Mouse (Mus musculus): ENCODE data around the gene 1700028J19Rik. TPM values are rescaled to one million over a fixed set of nuclear protein-coding genes. Genes with fewer than 3 reads are reported as not detected.
"Not testable (repeated sequence)": the region's sequence is repeated elsewhere in the genome, so short reads cannot be mapped to it uniquely, and the experiment has no call there.

The 1700028J19Rik gene
- polyA plus RNA-seq, 1 experiment from 2014 or later = 2.4 TPM

DNA sequence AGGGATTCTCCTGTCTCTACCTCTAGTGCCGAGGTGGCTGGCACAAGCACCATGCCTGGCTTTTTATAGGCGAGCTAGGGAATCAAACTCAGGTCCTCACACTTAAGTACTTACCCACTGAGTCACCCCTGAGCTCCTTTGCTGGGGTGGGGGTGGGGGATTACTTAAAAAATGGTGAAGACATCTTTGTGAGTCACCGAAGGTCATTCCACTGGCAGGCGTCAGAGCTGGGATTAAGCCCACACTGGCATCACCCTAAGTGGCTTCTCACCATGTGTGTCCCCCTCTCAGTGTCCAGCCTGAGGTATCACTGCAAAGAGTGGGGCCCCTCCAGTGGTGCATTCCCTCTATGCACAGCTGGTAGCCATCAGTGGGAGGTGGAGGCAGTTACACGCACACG, 13.9 kb upstream of the 1700028J19Rik start:
- Histone ChIP-seq H3K27me3 (replicated peaks; ENCODE audit: control insufficient read depth, insufficient read depth, low read length) (no peaks in the 10 kb centered on the region), H3K27ac (ENCODE audit: low read depth, low read length) (no peak overlapping the region), H3K4me1 (ENCODE audit: control insufficient read depth, insufficient read depth, low read length) (no peaks in the 10 kb centered on the region), H3K4me3 (ENCODE audit: low read depth, low read length) (no peak overlapping the region), H3K9me3 (replicated peaks; ENCODE audit: control insufficient read depth, low read length) (no peaks in the 10 kb centered on the region), H3K36me3 (ENCODE audit: control insufficient read depth, insufficient read depth, low read length) (0 out of 2 replicates have a peak, but pooled peaks cover 2% of the 10 kb centered on the region), H3K9ac (ENCODE audit: low read length) (no peak overlapping the region), H3K4me2 (ENCODE audit: low read length) (no peak overlapping the region)
- no peak for DNase-seq (ENCODE audit: low spot score)
- WGBS = 76% methylated on average over 6 of the region's 6 CpGs
- no peak for ATAC-seq

DNA sequence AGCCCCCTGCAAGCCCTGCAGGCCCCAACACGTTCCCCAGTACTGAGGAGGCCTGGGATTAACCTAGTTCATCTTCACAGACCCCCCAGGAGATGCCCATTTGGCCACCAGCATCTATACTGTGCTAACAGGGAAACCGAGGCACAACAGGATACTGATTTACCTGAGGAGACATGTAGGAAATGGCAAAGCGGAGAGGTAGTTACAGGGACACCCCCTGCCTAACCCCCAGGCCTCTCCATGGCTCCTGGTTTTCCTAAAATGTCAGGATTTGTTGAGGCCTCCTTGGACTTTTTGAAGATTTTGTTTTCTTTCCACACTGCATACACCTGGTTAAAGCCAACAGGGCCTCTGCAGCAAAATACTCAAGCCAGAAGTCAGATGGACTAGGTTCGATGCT, 10.8 kb upstream of the 1700028J19Rik start, which contains the start of gene Acp4:
TSS of gene Acp4 (minus strand) at position 101 of the 400 bp plus-strand sequence.
- WGBS = 77% methylated on average over 4 of the region's 4 CpGs
- H3K9me3 ChIP-seq (replicated peaks; ENCODE audit: control insufficient read depth, low read length) = no peaks in the 10 kb centered on the region
- peaks cover 19% of the 10 kb centered on the region for H3K36me3 ChIP-seq (ENCODE audit: control insufficient read depth, insufficient read depth, low read length)
- H3K4me2 ChIP-seq (ENCODE audit: low read length) = no peak within 1 kb of the TSS
- no peak within 1 kb of the TSS for H3K4me3 ChIP-seq (ENCODE audit: low read depth, low read length)
- no peaks in the 10 kb centered on the region for H3K27me3 ChIP-seq (replicated peaks; ENCODE audit: control insufficient read depth, insufficient read depth, low read length)
- no peaks in the 10 kb centered on the region for H3K4me1 ChIP-seq (ENCODE audit: control insufficient read depth, insufficient read depth, low read length)
- DNase-seq (ENCODE audit: low spot score) = no peak
- H3K9ac ChIP-seq (ENCODE audit: low read length) = no peak within 1 kb of the TSS
- ATAC-seq = no peak
- no peak within 1 kb of the TSS for H3K27ac ChIP-seq (ENCODE audit: low read depth, low read length)

DNA sequence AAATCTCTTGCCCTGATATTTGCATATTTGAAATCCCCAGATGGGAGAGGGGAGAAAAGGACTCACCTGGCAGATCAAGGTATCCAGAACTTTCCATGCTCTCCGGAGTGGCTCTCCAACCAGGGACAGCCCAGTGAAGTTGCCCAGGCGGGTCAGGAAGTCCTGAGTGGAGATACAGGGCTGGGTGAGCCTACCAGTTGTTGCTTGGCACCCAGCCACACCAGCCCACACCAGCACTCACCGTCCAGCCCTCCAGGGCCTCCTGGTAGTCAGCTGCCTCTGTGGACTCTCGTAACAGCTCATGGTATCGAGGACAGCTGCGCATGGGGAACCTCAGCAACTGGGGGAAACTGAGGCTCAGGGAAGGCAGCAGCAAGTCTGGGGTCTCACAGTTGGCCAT, 8.4 kb upstream of the 1700028J19Rik start:
- H3K27ac ChIP-seq (ENCODE audit: low read depth, low read length) = no peak overlapping the region
- H3K9ac ChIP-seq (ENCODE audit: low read length) = no peak overlapping the region
- 77% methylated on average over 6 of the region's 6 CpGs for WGBS
- DNase-seq (ENCODE audit: low spot score) = no peak
- H3K27me3 ChIP-seq (replicated peaks; ENCODE audit: control insufficient read depth, insufficient read depth, low read length) = no peaks in the 10 kb centered on the region
- H3K4me1 ChIP-seq (ENCODE audit: control insufficient read depth, insufficient read depth, low read length) = no peaks in the 10 kb centered on the region
- H3K36me3 ChIP-seq (ENCODE audit: control insufficient read depth, insufficient read depth, low read length) = peaks cover 40% of the 10 kb centered on the region
- no peak for ATAC-seq
- H3K4me3 ChIP-seq (ENCODE audit: low read depth, low read length) = no peak overlapping the region
- H3K4me2 ChIP-seq (ENCODE audit: low read length) = no peak overlapping the region
- no peaks in the 10 kb centered on the region for H3K9me3 ChIP-seq (replicated peaks; ENCODE audit: control insufficient read depth, low read length)

DNA sequence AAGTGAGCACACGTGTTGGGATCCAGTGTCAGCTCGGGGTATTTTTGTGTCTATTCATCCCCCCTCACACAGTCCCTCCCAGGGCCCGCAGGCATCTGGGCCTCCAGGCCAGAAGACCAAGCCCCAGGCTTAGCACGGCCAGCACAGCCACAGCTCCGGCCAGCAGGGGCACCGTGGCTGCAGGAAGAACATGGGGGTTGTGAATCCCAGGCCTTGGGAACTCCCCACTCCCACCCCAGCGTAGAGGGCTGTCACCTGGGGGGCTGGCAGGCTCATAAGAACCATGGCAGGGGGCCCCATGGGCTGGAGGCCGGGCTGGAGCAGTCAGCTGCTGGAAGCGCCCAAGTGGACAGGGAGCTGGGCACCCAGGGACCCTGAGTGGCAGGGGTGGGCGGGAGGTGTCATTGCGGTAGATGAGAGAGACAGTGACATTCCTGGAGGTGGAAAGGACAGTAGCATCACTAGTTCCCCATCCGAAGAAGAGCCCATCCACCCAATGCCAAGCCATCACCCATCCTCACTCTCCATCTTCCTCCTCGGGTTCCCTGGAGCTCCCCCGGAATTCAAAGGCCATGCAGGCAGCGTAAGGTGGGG, 6.6 kb upstream of the 1700028J19Rik start:
- Histone ChIP-seq H3K27me3 (replicated peaks; ENCODE audit: control insufficient read depth, insufficient read depth, low read length) (no peaks in the 10 kb centered on the region), H3K9me3 (replicated peaks; ENCODE audit: control insufficient read depth, low read length) (no peaks in the 10 kb centered on the region), H3K4me1 (ENCODE audit: control insufficient read depth, insufficient read depth, low read length) (peaks cover under 1% of the 10 kb centered on the region; the same call in 1 of the 2 replicates), H3K27ac (ENCODE audit: low read depth, low read length) (no peak overlapping the region), H3K9ac (ENCODE audit: low read length) (0 out of 2 replicates have a peak overlapping the region, but pooled peaks have one; percentile 8), H3K36me3 (ENCODE audit: control insufficient read depth, insufficient read depth, low read length) (peaks cover 58% of the 10 kb centered on the region), H3K4me3 (ENCODE audit: low read depth, low read length) (no peak overlapping the region), H3K4me2 (ENCODE audit: low read length) (no peak overlapping the region)
- no peak for DNase-seq (ENCODE audit: low spot score)
- ATAC-seq = no peak
- 63% methylated on average over 15 of the region's 15 CpGs for WGBS

DNA sequence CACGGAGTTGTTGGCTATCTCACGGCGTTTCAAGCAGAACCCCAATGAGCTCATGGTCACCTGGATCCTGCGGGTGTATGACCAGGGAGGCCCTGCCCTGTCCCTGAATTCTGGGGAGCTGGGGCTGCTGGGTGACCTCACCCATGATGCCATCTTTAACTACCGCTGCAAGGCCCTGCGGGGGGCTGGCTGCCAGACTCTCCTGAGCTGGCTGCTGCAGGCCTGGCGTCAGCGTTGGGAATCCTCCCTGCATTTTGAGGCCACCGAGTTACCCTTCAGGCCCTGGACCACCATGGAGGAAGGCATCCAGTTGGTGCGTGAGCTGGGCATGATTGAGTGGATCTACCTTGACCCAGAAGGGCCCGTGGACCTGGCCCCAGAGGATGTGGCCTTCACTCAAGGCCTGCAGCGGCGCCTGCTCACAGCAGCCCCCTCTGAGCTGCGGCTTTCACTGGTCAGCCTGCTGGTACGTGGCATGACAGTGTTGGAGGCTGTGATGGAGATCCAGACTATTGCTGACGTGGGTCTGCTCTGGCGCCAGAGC, 4.3 kb upstream of the 1700028J19Rik start:
- peaks cover 60% of the 10 kb centered on the region for H3K36me3 ChIP-seq (ENCODE audit: control insufficient read depth, insufficient read depth, low read length)

DNA sequence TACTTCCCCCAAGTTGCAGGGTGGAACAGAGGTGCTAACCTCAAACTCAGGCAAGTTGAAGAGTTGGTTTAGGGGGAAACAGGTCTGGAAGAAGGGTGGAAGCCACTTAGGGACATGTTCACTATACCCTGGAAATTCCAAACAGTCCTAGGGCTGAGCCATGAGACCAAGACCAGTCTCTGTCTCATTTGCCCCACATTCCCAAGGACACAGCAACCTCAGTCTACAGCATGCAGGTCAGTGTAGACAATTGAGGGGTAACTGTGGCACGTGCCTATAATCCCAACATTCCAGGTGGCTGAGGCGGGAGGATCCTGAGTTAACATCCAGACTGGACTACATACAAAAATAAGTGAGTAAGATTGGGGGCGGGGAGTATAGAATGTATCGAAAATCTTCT, 2.8 kb upstream of the 1700028J19Rik start:
- no peak for ATAC-seq
- DNase-seq (ENCODE audit: low spot score) = no peak
- WGBS = 94% methylated on average over 4 of the region's 4 CpGs
- H3K9me3 ChIP-seq (replicated peaks; ENCODE audit: control insufficient read depth, low read length) = no peaks in the 10 kb centered on the region
- H3K4me3 ChIP-seq (ENCODE audit: low read depth, low read length) = no peak overlapping the region
- H3K36me3 ChIP-seq (ENCODE audit: control insufficient read depth, insufficient read depth, low read length) = peaks cover 60% of the 10 kb centered on the region
- H3K27ac ChIP-seq (ENCODE audit: low read depth, low read length) = no peak overlapping the region
- peaks cover 10% of the 10 kb centered on the region for H3K4me1 ChIP-seq (ENCODE audit: control insufficient read depth, insufficient read depth, low read length)
- H3K4me2 ChIP-seq (ENCODE audit: low read length) = no peak overlapping the region
- H3K27me3 ChIP-seq (replicated peaks; ENCODE audit: control insufficient read depth, insufficient read depth, low read length) = no peaks in the 10 kb centered on the region
- H3K9ac ChIP-seq (ENCODE audit: low read length) = no peak overlapping the region

More for the DNA sequence above, 4.3 kb upstream of the 1700028J19Rik start:
- not testable (repeated sequence) for H3K27me3 ChIP-seq (replicated peaks; ENCODE audit: control insufficient read depth, insufficient read depth, low read length); DNase-seq (ENCODE audit: low spot score); H3K27ac ChIP-seq (ENCODE audit: low read depth, low read length); H3K9ac ChIP-seq (ENCODE audit: low read length); H3K9me3 ChIP-seq (replicated peaks; ENCODE audit: control insufficient read depth, low read length); H3K4me3 ChIP-seq (ENCODE audit: low read depth, low read length); ATAC-seq; H3K4me2 ChIP-seq (ENCODE audit: low read length); H3K4me1 ChIP-seq (ENCODE audit: control insufficient read depth, insufficient read depth, low read length)
- 90% methylated on average over 17 of the region's 17 CpGs for WGBS

DNA sequence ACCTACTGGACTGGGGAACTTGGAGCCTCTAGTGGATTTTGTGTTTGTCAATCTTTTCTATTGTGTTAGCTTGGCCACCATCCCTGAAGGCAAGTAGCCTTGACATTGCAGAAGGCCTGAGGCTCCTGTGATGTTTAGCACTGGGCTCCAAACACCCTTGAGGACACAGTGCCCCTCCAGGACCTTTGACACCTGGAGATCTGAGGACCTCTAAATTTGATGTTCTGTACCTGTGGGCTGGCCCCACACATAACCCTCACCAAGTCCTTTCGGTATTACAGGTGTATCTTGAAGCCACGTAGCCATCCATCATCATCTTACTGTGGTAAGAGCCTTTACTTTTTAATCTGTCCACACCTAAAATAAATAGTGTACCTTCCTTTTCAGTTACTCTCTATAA, 1.5 kb upstream of the 1700028J19Rik start:
- Histone ChIP-seq H3K9ac (ENCODE audit: low read length) (peak overlapping the region; percentile 96; the same call in 1 of the 2 replicates), H3K4me2 (ENCODE audit: low read length) (peak overlapping the region; percentile 84), H3K27ac (ENCODE audit: low read depth, low read length) (no peak overlapping the region), H3K9me3 (replicated peaks; ENCODE audit: control insufficient read depth, low read length) (no peaks in the 10 kb centered on the region), H3K36me3 (ENCODE audit: control insufficient read depth, insufficient read depth, low read length) (peaks cover 51% of the 10 kb centered on the region), H3K4me3 (ENCODE audit: low read depth, low read length) (peak overlapping the region; percentile 85), H3K4me1 (ENCODE audit: control insufficient read depth, insufficient read depth, low read length) (peaks cover 10% of the 10 kb centered on the region), H3K27me3 (replicated peaks; ENCODE audit: control insufficient read depth, insufficient read depth, low read length) (no peaks in the 10 kb centered on the region)
- ATAC-seq = no peak
- WGBS = 91% methylated on average over 2 of the region's 2 CpGs
- DNase-seq (ENCODE audit: low spot score) = no peak

DNA sequence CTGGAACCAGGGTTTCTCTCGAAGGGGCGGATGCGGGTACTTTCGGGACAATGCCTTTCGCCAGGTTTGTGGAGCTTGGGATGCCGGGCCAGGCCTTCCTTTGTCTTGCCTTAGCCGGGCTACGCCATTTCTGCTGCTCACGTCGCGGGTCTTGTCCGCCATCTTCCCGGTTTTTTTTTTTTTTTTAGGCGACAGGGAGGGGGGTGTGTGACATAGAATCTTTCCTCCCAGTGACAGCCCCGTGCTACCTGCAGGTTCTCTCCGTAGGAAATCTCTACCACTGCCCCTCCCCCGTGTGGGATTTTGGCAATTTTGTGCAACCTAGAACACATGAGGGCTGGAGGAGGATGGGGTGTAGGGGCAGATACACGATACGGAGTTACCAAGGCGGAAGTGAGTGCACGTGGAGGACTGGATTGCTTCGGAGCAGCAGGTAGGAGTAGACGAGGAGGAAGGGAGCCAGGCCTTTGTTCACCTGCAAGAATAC, 532 bp upstream of the 1700028J19Rik start:
- peak overlapping the region; percentile 96 for H3K9ac ChIP-seq (ENCODE audit: low read length)
- no peaks in the 10 kb centered on the region for H3K27me3 ChIP-seq (replicated peaks; ENCODE audit: control insufficient read depth, insufficient read depth, low read length)
- H3K4me2 ChIP-seq (ENCODE audit: low read length) = peak overlapping the region; percentile 84
- peak; percentile 77 for DNase-seq (ENCODE audit: low spot score)
- H3K36me3 ChIP-seq (ENCODE audit: control insufficient read depth, insufficient read depth, low read length) = peaks cover 41% of the 10 kb centered on the region
- H3K9me3 ChIP-seq (replicated peaks; ENCODE audit: control insufficient read depth, low read length) = no peaks in the 10 kb centered on the region
- ATAC-seq = peak; percentile 50
- WGBS = under 1% methylated on average over 23 of the region's 23 CpGs
- peak overlapping the region; percentile 91 for H3K27ac ChIP-seq (ENCODE audit: low read depth, low read length)
- H3K4me1 ChIP-seq (ENCODE audit: control insufficient read depth, insufficient read depth, low read length) = peaks cover 10% of the 10 kb centered on the region
- H3K4me3 ChIP-seq (ENCODE audit: low read depth, low read length) = peak overlapping the region; percentile 85

DNA sequence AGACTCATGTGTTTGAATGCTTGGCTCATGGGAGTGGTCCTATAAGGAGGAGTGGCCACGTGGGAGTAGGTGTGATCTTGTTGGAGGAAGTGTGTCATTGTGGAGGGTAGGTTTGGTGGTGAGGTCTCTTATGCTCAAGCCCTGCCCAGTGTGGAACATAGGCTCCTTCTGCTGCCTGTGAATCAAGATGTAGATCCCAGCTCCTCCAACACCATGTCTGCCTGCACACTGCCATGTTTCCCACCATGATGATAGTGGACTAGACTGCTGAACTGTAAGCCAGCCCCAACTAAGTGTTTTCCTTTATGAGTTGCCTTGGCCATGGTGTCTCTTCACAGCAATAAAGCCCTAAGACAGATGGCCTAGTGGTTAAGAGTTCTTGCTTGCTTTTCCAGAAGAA, 2.4 kb downstream of the 1700028J19Rik start:
- Histone ChIP-seq H3K27me3 (replicated peaks; ENCODE audit: control insufficient read depth, insufficient read depth, low read length) (no peaks in the 10 kb centered on the region), H3K4me2 (ENCODE audit: low read length) (no peak overlapping the region), H3K4me3 (ENCODE audit: low read depth, low read length) (no peak overlapping the region), H3K9ac (ENCODE audit: low read length) (no peak overlapping the region), H3K27ac (ENCODE audit: low read depth, low read length) (no peak overlapping the region), H3K9me3 (replicated peaks; ENCODE audit: control insufficient read depth, low read length) (no peaks in the 10 kb centered on the region), H3K4me1 (ENCODE audit: control insufficient read depth, insufficient read depth, low read length) (peaks cover 10% of the 10 kb centered on the region), H3K36me3 (ENCODE audit: control insufficient read depth, insufficient read depth, low read length) (peaks cover 14% of the 10 kb centered on the region)
- ATAC-seq (no peak), DNase-seq (ENCODE audit: low spot score) (no peak)
- WGBS = 44% methylated on average over 1 of the region's 1 CpGs
